Mouse (Mus musculus): ENCODE data around the gene Cox6b2.
A peak's percentile ranks its signal among the peaks of the same experiment; 100 is the strongest.
"Not testable (repeated sequence)": the region's sequence is repeated elsewhere in the genome, so short reads cannot be mapped to it uniquely, and the experiment has no call there.

The Cox6b2 gene

DNA sequence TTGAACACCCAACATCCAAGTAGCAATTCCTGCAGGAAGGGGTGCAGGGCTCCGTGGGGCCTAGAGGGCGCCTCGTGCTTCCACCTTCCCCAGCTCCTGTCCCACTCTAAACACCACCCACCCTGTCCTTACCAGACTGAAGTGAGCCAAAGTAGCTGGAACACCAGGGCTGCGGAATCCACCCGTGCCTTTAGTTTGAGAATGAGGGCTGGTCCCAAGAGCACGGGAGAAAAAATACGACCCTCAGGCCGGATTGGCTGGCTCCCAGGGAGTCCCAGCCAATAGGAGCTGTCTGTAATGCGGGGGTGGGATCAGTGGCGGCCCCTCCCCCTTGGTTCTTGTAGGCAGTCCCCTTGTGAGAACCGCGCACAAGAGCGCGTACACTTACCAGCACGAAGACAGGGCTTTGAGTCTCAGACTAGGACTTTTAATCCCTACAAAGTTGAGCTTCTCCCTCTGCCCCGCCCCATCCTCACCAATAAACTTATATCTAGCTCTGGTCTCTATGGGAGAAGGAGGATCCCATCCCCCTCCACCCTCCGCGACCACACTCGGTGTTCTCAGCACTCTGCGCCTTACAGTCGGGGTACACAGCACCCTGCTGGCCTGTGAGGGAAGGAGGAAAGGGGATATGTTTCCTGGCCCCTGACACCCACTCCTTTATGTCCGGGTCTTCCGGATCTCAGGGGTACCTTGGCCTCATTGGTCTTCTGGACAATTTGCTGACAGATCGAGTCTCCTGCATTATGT is at the start of gene Cox6b2:
TSS of gene Cox6b2 (minus strand) at position 274 of the 750 bp plus-strand sequence.
- peak; percentile 90 for DNase-seq (ENCODE audit: low spot score)

- DNase-seq (ENCODE audit: low spot score) = no peak
Measured at GRCm38 (mm10) chr7:4802247-4802646, 49.4 kb upstream of the Cox6b2 start.

- DNase-seq (ENCODE audit: low spot score) = peak; percentile 67
Measured at GRCm38 (mm10) chr7:4795767-4796433, 43.0 kb upstream of the Cox6b2 start.

DNA sequence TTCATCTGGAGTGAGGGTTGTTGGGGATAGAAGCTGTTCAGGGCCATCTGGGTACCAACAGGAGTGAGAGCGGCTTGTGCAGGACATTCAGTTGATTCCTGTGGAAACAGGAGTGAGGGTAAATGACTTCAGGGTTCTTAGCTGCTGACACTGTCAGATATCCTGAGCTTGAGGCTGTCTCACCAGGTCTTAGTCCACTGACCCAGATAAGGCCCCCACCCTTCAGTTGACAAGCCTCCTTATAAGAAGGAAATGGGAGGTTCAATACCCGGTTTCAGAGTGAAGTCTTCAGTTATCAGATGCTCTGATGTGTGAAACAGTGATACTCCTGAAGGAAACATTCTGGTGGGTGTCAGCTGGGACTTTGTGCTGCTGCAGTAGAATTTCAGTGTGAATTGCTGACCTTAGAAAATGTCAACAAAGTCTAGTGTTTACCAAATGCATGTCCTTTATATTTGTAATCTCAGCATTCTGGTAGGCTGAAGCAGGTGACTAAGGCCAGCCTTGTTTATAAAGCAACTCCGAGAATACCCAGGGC is 41.8 kb upstream of the Cox6b2 start:
- DNase-seq (ENCODE audit: low spot score) = no peak

- DNase-seq (ENCODE audit: low spot score) = no peak
Measured at GRCm38 (mm10) chr7:4793674-4794073, 40.8 kb upstream of the Cox6b2 start.

DNA sequence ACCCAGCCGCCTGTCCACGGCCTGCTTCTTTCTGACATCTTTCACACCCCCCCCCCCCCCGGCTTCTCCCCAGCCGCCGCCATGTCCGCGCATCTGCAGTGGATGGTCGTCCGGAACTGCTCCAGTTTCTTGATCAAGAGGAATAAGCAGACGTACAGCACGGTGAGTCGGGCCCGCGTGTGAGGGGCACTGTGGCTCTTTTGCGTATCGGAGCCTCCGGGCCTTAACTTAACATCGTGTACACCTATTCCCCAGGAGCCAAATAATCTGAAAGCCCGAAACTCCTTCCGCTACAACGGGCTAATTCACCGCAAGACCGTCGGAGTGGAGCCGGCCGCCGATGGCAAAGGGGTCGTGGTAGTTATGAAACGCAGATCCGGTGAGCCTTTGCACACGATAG is 40.4 kb upstream of the Cox6b2 start:
- DNase-seq (ENCODE audit: low spot score) = not testable (repeated sequence)

DNA sequence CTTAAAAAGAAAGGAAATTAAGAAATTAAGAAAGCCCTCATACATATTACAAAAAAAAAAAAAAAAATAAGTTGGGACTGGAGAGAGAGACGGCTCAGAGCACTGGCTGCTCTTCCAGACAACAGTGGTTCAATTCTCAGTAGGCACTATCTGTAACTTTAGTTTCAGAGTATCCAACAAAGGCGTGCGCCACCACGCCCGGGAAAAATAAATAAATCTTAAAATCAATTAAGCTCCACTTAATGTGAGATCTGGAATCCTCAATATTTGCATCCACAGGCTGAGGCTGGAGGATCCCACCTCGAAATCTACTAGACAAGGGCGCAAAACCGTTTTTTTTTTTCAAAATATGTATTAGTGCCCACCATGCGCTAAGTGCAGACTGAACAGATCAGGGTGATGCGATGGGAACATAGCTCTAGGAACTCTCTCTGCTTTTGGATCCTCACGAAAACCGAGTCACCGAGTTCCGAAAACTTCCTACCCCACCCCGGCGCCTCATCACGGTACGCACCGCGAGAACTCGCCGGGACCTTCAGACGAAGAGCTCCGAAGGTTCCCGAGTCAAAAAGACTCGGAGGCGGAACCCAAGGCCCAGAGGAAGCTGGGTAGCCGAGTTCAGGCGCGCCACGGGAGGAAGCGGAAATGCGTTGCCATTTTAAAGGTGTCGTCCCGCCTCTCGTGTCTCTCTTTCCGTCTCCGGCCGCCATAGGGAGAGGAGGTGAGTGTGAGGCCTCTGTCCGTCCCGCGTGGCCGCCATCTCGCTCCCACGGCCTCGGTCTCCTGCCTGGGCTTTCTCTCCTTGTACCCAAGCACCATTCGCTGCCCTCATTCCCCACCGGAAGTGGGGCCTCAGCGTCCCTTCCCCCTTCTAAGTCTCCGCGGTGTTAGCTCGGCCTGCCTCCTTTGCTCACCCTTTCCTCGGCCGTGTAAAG is 39.7 kb upstream of the Cox6b2 start, which contains the start of gene Rpl28:
TSS of gene Rpl28 (plus strand) at position 597 of the 935 bp plus-strand sequence.
- peak; percentile 99 for DNase-seq (ENCODE audit: low spot score)

DNA sequence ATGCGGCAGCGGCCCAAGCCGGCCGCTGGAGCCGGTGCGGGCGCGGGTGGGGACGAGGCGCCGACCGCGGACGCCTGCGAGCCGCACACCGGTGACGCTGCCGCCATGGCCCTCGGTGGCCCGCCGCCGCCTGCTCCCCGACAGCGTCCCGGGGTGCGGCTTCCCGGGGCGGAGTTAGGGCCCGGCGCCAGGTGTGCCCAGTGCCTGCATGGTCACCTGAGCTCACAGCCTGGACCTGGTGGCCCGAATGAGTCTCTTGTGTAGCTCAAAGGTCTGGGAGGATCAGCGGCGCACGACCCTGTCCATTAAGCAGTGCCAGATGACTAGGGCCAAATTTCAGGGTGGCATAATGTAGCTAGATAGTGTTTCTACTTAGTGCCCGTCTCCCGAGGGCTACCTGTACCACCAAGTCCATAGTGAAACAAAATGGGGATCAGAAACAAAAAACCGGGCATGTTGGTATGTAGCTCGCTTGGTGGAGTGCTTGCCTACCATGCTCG is 36.6 kb upstream of the Cox6b2 start, which contains the start of gene Tmem238:
TSS of gene Tmem238 (minus strand) at position 221 of the 500 bp plus-strand sequence.
- DNase-seq (ENCODE audit: low spot score) = peak; percentile 32

DNA sequence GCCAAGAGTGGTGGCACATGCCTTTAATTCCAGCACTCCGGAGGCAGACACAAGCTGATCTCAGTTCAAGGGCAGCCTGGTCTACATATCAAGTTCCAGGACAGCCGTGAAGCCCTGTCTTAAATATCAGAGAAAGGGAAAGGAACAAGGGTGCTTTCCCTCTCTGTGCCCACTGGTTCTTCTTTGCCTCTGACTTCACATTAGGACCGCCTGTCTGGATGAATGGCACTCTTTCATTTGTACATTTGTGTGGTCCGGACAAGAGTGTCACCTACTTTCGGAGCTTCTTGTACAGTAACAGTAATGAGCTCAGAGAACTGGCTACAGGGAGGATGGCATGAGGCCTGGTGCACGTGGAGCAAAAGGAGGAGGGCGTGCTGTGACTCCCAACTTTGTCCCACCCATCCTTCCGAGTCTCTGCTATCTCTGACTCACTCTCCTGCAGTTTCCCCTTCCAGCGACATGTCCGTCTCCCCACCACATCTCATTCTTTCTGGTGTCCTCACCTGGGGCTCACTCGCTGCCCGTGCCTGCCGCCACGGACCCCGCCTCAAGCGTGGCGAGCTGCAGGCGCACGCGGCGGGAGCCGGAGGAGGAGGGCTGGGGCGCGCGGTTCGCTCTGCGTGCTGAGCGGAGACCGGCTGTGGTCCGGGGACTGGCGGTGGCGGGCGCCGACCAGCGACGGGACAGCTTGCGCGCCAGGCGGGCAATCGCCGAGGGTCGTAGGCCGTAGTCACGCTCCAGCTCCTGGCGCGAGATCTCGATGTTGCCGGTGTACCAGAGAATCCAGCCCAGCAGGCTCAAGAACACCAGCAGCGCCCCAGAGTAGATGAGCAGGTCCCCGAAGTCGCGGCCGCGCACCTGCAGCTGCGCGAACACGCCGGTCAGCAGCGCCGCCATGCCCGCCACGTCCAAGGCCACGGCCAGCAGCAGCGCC is 35.9 kb upstream of the Cox6b2 start:
- DNase-seq (ENCODE audit: low spot score) = peak; percentile 82

DNA sequence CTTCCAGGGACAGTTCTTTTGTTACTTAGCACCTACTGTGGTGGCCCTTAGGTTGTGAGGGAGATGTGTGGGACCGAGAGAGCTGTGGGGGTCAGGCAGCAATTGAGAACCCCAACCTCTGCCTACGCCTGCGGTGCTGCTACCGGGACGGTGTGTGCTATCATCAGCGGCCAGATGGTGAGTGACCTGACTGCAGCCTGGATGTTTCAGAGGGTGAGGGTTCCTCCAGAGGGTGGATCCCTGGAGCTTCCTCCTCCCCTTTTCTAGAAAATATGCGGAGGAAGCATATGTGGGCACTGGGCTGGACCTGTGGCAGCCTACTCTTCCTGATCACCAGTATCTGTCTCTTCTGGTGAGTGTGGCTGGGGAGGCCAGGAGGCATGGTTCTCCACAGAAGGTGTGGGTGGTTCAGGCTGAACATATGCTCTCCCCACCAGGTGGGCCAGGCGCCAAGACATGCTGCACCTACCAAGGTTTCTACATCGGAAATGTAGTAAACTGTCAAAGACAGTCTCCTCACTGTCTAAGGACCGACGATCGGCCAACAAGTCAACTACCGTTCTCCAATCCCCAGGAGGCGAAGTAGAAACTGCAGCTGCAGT is 30.9 kb upstream of the Cox6b2 start:
- no peak for DNase-seq (ENCODE audit: low spot score)

DNA sequence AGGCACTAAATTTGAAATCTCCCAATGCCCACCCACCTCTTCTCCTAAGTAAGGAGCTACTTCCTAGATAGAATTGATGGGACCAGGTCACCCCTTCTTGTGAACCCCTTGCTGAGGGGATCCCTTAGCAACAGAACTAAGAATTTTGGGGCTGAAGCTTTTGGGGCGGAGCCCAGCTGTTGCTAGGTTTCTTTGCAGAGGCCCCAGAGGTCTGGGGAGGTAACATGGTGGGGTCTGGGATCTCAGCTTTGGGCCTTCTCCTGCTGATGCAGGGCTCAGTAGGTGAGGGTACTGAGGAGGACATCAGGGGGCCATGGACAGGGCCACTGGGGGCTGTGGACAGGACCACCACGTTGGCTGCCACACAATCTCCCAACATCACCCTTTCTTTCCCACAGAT is 29.9 kb upstream of the Cox6b2 start, which contains the start of the genes Il11 and Tmem190:
TSS of gene Il11 (minus strand) at position 101 of the 400 bp plus-strand sequence.
TSS of gene Tmem190 (plus strand) at position 179 of the 400 bp plus-strand sequence.
- no peak for DNase-seq (ENCODE audit: low spot score)

DNA sequence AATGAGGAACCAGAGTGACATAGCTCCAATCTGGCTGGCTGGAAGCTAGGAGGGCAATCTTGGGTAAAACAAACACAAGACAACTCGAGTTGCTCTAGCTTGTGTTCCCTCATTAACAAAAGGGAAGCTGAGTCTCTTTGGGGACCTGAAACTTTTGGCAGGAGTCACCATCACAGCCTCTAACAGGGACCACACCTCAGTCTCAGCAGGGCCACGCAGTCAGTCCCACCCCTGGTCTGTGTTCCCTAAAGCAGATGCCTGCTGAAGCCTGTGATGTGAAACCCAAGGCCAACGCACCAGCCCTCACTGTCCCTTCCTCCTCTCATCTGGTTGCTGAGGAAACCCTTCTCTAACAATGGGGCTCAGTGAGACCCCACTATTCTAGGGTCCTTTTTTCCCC is 29.2 kb upstream of the Cox6b2 start:
- no peak for DNase-seq (ENCODE audit: low spot score)

- DNase-seq (ENCODE audit: low spot score) = no peak
Measured at GRCm38 (mm10) chr7:4779921-4780320, 27.0 kb upstream of the Cox6b2 start.

DNA sequence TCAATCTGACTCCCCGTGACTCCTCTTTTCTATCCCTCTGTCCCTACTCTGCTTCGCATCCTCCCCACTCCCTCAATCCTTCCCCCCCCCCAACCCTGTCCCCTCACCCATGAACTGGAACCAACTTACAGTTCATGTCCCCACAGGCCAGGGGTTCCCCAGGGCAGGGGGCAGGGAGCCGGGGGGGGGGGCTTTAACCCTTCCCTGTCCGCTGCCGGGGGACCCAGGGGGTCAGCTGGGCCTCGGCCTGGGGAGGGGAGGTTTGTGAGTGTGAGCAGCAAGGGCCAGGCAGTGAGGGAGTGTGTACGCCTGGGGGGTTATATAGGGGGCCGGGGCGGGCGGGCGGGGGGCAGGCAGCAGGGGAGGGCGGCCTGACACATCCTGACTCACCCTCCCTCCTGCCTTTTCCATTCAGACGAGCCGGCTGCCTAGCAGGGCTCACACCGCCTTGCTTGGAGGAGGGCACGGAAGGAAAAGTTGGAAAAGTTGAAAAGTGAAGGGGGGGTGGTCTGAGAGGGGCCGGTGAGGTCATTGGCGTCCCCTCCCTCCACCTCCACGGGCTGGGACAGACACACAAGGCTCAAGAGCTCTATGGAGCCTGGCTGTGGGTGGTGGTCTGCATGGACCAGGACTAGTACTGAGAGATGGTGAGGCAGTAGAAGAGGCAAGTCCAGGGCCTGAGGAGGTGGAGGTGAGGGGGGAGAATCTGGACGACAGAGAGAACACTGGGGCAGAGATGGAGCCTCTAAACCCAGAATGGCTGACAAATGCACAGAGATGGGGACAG is 25.1 kb upstream of the Cox6b2 start:
- DNase-seq (ENCODE audit: low spot score) = no peak

- DNase-seq (ENCODE audit: low spot score) = peak; percentile 78
Measured at GRCm38 (mm10) chr7:4776861-4777830, 24.3 kb upstream of the Cox6b2 start.

- DNase-seq (ENCODE audit: low spot score) = no peak
Measured at GRCm38 (mm10) chr7:4776131-4776530, 23.2 kb upstream of the Cox6b2 start.

GRCm38 (mm10) chr7:4771202-4771601 is 18.3 kb upstream of the Cox6b2 start, which contains the start of gene Fam71e2:
TSS of gene Fam71e2 (minus strand) at chr7:4771302.
- DNase-seq (ENCODE audit: low spot score) = no peak

Measured in embryo, embryonic 10 days (tissue).